Mouse (Mus musculus): ENCODE measurements at regions not wholly inside any gene's neighbourhood (a gene's known extent, or its start where the extent isn't known, plus 50 kb on each side); places are given as distances from the start of the nearest gene placed in this dataset.

- no peak for DNase-seq (ENCODE audit: low spot score in 2 of 2)
These were observed 228.3 kb downstream of the Plpp3 start for GRCm38 (mm10) chr4:105385481-105385880.

GRCm38 (mm10) chr4:105390378-105390777 lies 233.2 kb downstream of the Plpp3 start:
- DNase-seq (ENCODE audit: low spot score in 2 of 2): no peak

GRCm38 (mm10) chr4:105394366-105394765 lies 237.2 kb downstream of the Plpp3 start:
- DNase-seq (ENCODE audit: low spot score in 2 of 2): no peak

- DNase-seq (ENCODE audit: low spot score in 2 of 2): no peak
These were observed 240.3 kb downstream of the Plpp3 start for GRCm38 (mm10) chr4:105397451-105397850.

GRCm38 (mm10) chr4:105402021-105402420 lies 244.9 kb downstream of the Plpp3 start:
- DNase-seq (ENCODE audit: low spot score in 2 of 2): no peak

- DNase-seq (ENCODE audit: low spot score in 2 of 2): no peak
These were observed 246.0 kb downstream of the Plpp3 start for GRCm38 (mm10) chr4:105403169-105403568.

GRCm38 (mm10) chr4:105403686-105404085 lies 246.5 kb downstream of the Plpp3 start:
- no peak for DNase-seq (ENCODE audit: low spot score in 2 of 2)

GRCm38 (mm10) chr4:105405728-105406127 lies 248.6 kb downstream of the Plpp3 start:
- DNase-seq (ENCODE audit: low spot score in 2 of 2): no peak

- no peak for DNase-seq (ENCODE audit: low spot score in 2 of 2)
These were observed 249.8 kb downstream of the Plpp3 start for GRCm38 (mm10) chr4:105406786-105407464.

- DNase-seq (ENCODE audit: low spot score in 2 of 2): no peak
These were observed 251.7 kb downstream of the Plpp3 start for GRCm38 (mm10) chr4:105408896-105409295.

- no peak for DNase-seq (ENCODE audit: low spot score in 2 of 2)
These were observed 260.0 kb downstream of the Plpp3 start for GRCm38 (mm10) chr4:105417166-105417565.

- DNase-seq (ENCODE audit: low spot score in 2 of 2): no peak
These were observed 265.3 kb downstream of the Plpp3 start for GRCm38 (mm10) chr4:105422466-105422865.

GRCm38 (mm10) chr4:105423727-105424201 lies 266.6 kb downstream of the Plpp3 start:
- no peak for DNase-seq (ENCODE audit: low spot score in 2 of 2)

GRCm38 (mm10) chr4:105425086-105425485 lies 267.9 kb downstream of the Plpp3 start:
- no peak for DNase-seq (ENCODE audit: low spot score in 2 of 2)

GRCm38 (mm10) chr4:105427581-105427980 lies 270.4 kb downstream of the Plpp3 start:
- no peak for DNase-seq (ENCODE audit: low spot score in 2 of 2)

GRCm38 (mm10) chr4:105429381-105430100 lies 272.4 kb downstream of the Plpp3 start:
- DNase-seq (ENCODE audit: low spot score in 2 of 2): no peak

GRCm38 (mm10) chr4:105432461-105432860 lies 275.3 kb downstream of the Plpp3 start:
- DNase-seq (ENCODE audit: low spot score in 2 of 2): no peak

GRCm38 (mm10) chr4:105437141-105437540 lies 280.0 kb downstream of the Plpp3 start:
- DNase-seq (ENCODE audit: low spot score in 2 of 2): no peak

- DNase-seq (ENCODE audit: low spot score in 2 of 2): no peak
These were observed 292.1 kb downstream of the Plpp3 start for GRCm38 (mm10) chr4:105449046-105449860.

- DNase-seq (ENCODE audit: low spot score in 2 of 2): no peak
These were observed 293.7 kb downstream of the Plpp3 start for GRCm38 (mm10) chr4:105450881-105451280.

GRCm38 (mm10) chr4:105451871-105452270 lies 294.7 kb downstream of the Plpp3 start:
- no peak for DNase-seq (ENCODE audit: low spot score in 2 of 2)

- no peak for DNase-seq (ENCODE audit: low spot score in 2 of 2)
These were observed 299.9 kb downstream of the Plpp3 start for GRCm38 (mm10) chr4:105456955-105457621.
